Mouse (Mus musculus): Measurements from ENCODE around the gene Gm42878. TPM values are rescaled to one million over a fixed set of nuclear protein-coding genes. Genes with fewer than 3 reads are reported as not detected.

The Gm42878 gene
- total RNA-seq (2021) = not detected

- peak; percentile 53 for DNase-seq
Measured at GRCm38 (mm10) chr5:121544910-121545792, at the start of gene Gm42878, which contains the start of gene Adam1a. Gene Gm42878, minus strand, starts transcription at chr5:121545482. Gene Adam1a, minus strand, starts transcription at chr5:121545482.

GRCm38 (mm10) chr5:121594714-121595313, 49.5 kb upstream of the Gm42878 start:
- no peak for DNase-seq

GRCm38 (mm10) chr5:121593451-121594401, 48.4 kb upstream of the Gm42878 start, which contains the start of gene Aldh2:
Gene Aldh2, minus strand, starts transcription at chr5:121593824.
- peak; percentile 87 for DNase-seq

- peak; percentile 31 for DNase-seq
Measured at GRCm38 (mm10) chr5:121592816-121593407, 47.6 kb upstream of the Gm42878 start.

GRCm38 (mm10) chr5:121592064-121592815, 47.0 kb upstream of the Gm42878 start:
- no peak for DNase-seq

- DNase-seq = peak; percentile 45
Measured at GRCm38 (mm10) chr5:121591417-121592063, 46.3 kb upstream of the Gm42878 start.

GRCm38 (mm10) chr5:121589928-121590327, 44.6 kb upstream of the Gm42878 start:
- no peak for DNase-seq

GRCm38 (mm10) chr5:121586400-121587039, 41.2 kb upstream of the Gm42878 start:
- peak; percentile 35 for DNase-seq

GRCm38 (mm10) chr5:121585699-121586098, 40.4 kb upstream of the Gm42878 start:
- no peak for DNase-seq

- DNase-seq = no peak
Measured at GRCm38 (mm10) chr5:121585005-121585404, 39.7 kb upstream of the Gm42878 start.

- DNase-seq = peak; percentile 94
Measured at GRCm38 (mm10) chr5:121583765-121584501, 38.7 kb upstream of the Gm42878 start.

GRCm38 (mm10) chr5:121581945-121582344, 36.7 kb upstream of the Gm42878 start:
- no peak for DNase-seq

GRCm38 (mm10) chr5:121576927-121577488, 31.7 kb upstream of the Gm42878 start:
- no peak for DNase-seq

- no peak for DNase-seq
Measured at GRCm38 (mm10) chr5:121575867-121576266, 30.6 kb upstream of the Gm42878 start.

- no peak for DNase-seq
Measured at GRCm38 (mm10) chr5:121574145-121574544, 28.9 kb upstream of the Gm42878 start.

- no peak for DNase-seq
Measured at GRCm38 (mm10) chr5:121570787-121571186, 25.5 kb upstream of the Gm42878 start.

- no peak for DNase-seq
Measured at GRCm38 (mm10) chr5:121569881-121570420, 24.7 kb upstream of the Gm42878 start.

GRCm38 (mm10) chr5:121566035-121566681, 20.9 kb upstream of the Gm42878 start:
- no peak for DNase-seq

Measured in heart, postnatal 4 days (tissue).